8 mouse cellular contexts compared by ENCODE assay signal in genomic region chr19:42432191-42432590, GRCm38 (mm10). TPM values are rescaled to one million over a fixed set of nuclear protein-coding genes. Genes with fewer than 3 reads are reported as not detected.
DNase-seq lines count a peak whose midpoint lies in the region; ATAC-seq and TF ChIP-seq lines count a peak whose summit lies in the region.

No protein-coding gene starts in this region.

- H3K9me3 ChIP-seq in neural tube, embryonic 11.5 days (ENCODE audit: control insufficient read depth, low read length): no peaks in the 10 kb centered on the region

- peaks cover 10% of the 10 kb centered on the region; the same call in 1 of the 2 replicates for H3K4me1 ChIP-seq in neural tube, embryonic 11.5 days (ENCODE audit: control insufficient read depth, insufficient read depth, low read length)

- intact Hi-C loops in gastrocnemius, adult 2 months (cut with DNase I): no loop called here
- intact Hi-C loops in gastrocnemius, postnatal 36 days (cut with DNase I): no loop called here
- intact Hi-C loops in left cerebral cortex, postnatal 4 days (cut with DNase I): loop anchor here (5.0 kb wide), 1 partner anchor 115 kb away; no protein-coding TSS in a partner anchor

- peak; percentile 32 for DNase-seq in gastrocnemius, adult 2 months
- no peak for DNase-seq in gastrocnemius, postnatal 36 days
- peak; percentile 32 for DNase-seq in urinary bladder, postnatal 14 days (ENCODE audit: low spot score)
- DNase-seq in urinary bladder, postnatal 10 days (ENCODE audit: low spot score): no peak
- DNase-seq in frontal cortex, postnatal 36 days (ENCODE audit: low spot score in 2 of 2): peak; percentile 42 to 51
- DNase-seq in left cerebral cortex, postnatal 4 days: peak; percentile 59
- DNase-seq in neural tube, embryonic 11.5 days (ENCODE audit: low spot score): peak; percentile 63
- DNase-seq in spleen, adult 12 weeks (ENCODE audit: low spot score): no peak

- H3K27me3 ChIP-seq in neural tube, embryonic 11.5 days (ENCODE audit: control insufficient read depth, insufficient read depth, low read length): peaks cover 29% of the 10 kb centered on the region

- peak overlapping the region; percentile 72 for H3K4me3 ChIP-seq in gastrocnemius, adult 2 months
- H3K4me3 ChIP-seq in neural tube, embryonic 11.5 days (ENCODE audit: low read depth, low read length): peak overlapping the region; percentile 65

- 0% methylated on average over 42 of the region's 44 CpGs for WGBS in neural tube, embryonic 11.5 days

- peak; percentile 76 for ATAC-seq in neural tube, embryonic 11.5 days (ENCODE audit: insufficient read depth, low FRiP score, low TSS enrichment)

- TF ChIP-seq CTCF in gastrocnemius, adult 2 months (IDR thresholded peaks at IDR 0.05): no peak

- H3K27ac ChIP-seq in gastrocnemius, adult 2 months: no peak overlapping the region
- H3K27ac ChIP-seq in neural tube, embryonic 11.5 days (ENCODE audit: low read depth, low read length): peak overlapping the region; percentile 89

- no peaks in the 10 kb centered on the region for H3K36me3 ChIP-seq in neural tube, embryonic 11.5 days (ENCODE audit: control insufficient read depth, insufficient read depth, low read length)

- peak overlapping the region; percentile 85 for H3K4me2 ChIP-seq in neural tube, embryonic 11.5 days (ENCODE audit: low read depth)

- H3K9ac ChIP-seq in neural tube, embryonic 11.5 days (ENCODE audit: low read length): peak overlapping the region; percentile 86

RNA-seq across cellular contexts. Expression of gene Crtac1, which starts 0.6 kb away (rescaled TPM):
- total RNA-seq in gastrocnemius, adult 2 months (2021): under 1 TPM in 1 of 2 experiments, not detected in 1; 0.17 TPM
- under 1 TPM in 1 of 2 experiments, not detected in 1; 0.54 TPM for total RNA-seq in gastrocnemius, postnatal 36 days (2021)
- 10 to 100 TPM; 40.9 to 53.3 TPM for total RNA-seq in left cerebral cortex, postnatal 4 days (2021)
- 35.0 and 35.5 TPM in 2 replicates for polyA plus RNA-seq in neural tube, embryonic 11.5 days (2014; fragmentation: Nextera tagmentation; extraction: Ambion mirVana)

Comparison
In these comparisons a context has a peak if more than half of its experiments do, and no peak if none do; other contexts are left out.
1. DNase-seq: peak in gastrocnemius, adult 2 months (single experiment), urinary bladder, postnatal 14 days (single experiment), frontal cortex, postnatal 36 days (2 of 2), left cerebral cortex, postnatal 4 days (single experiment) and neural tube, embryonic 11.5 days (single experiment); none in gastrocnemius, postnatal 36 days (0 of 2), urinary bladder, postnatal 10 days (single experiment) and spleen, adult 12 weeks (single experiment).
2. RNA of gene Crtac1, which starts 0.6 kb away (total RNA-seq): 40.9 to 53.3 TPM in left cerebral cortex, postnatal 4 days; 0.54 TPM in gastrocnemius, postnatal 36 days and 0.17 TPM in gastrocnemius, adult 2 months; every median in the first group is over 10 times any median in the second.